Mouse (Mus musculus): ENCODE measurements around the gene 2900026A02Rik. TPM values are rescaled to one million over a fixed set of nuclear protein-coding genes. Genes with fewer than 3 reads are reported as not detected.

2900026A02Rik gene
- polyA plus RNA-seq, 1 experiment from 2014 or later = 7.2 TPM

DNA sequence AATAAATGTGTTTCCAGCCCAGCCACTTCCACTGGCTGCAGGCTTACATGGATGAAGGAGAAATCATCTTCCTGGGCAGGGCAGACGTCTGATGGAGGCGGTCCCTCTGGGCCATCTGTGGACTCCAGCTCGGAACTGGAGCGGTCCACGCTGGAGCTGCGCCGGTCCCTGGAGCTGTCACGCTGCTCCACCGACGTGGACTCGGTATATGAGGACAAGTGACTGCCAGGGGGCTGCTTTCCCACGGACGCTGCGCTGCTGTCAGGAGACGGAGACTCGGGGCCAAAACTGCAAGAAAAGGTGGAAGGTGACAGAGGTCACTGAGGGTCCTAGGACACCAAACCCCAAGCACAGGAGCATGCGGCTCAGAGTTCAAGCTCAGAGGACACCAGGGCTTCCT, 123.5 kb downstream of the 2900026A02Rik start:
- no peak overlapping the region for H3K9ac ChIP-seq
- H3K27me3 ChIP-seq = no peaks in the 10 kb centered on the region
- H3K4me2 ChIP-seq (replicated peaks) = no peak overlapping the region
- no peaks in the 10 kb centered on the region for H3K36me3 ChIP-seq
- no peaks in the 10 kb centered on the region for H3K4me1 ChIP-seq
- whole genome bisulfite sequencing = 89% methylated on average over 17 of the region's 17 CpGs
- no peak for ATAC-seq (ENCODE audit: low FRiP score, low read depth)
- no peaks in the 10 kb centered on the region for H3K9me3 ChIP-seq
- no peak overlapping the region for H3K27ac ChIP-seq
- H3K4me3 ChIP-seq = no peak overlapping the region

- Histone ChIP-seq H3K27ac (no peak overlapping the region), H3K4me1 (no peaks in the 10 kb centered on the region), H3K4me3 (no peak overlapping the region), H3K9me3 (no peaks in the 10 kb centered on the region), H3K27me3 (no peaks in the 10 kb centered on the region), H3K4me2 (replicated peaks) (no peak overlapping the region), H3K9ac (no peak overlapping the region), H3K36me3 (peaks cover 4% of the 10 kb centered on the region; the same call in 1 of the 2 replicates)
- WGBS = 92% methylated on average over 18 of the region's 18 CpGs
- no peak for ATAC-seq (ENCODE audit: low FRiP score, low read depth)
Observed at GRCm38 (mm10) chr5:113095456-113095855, 125.6 kb downstream of the 2900026A02Rik start.

DNA sequence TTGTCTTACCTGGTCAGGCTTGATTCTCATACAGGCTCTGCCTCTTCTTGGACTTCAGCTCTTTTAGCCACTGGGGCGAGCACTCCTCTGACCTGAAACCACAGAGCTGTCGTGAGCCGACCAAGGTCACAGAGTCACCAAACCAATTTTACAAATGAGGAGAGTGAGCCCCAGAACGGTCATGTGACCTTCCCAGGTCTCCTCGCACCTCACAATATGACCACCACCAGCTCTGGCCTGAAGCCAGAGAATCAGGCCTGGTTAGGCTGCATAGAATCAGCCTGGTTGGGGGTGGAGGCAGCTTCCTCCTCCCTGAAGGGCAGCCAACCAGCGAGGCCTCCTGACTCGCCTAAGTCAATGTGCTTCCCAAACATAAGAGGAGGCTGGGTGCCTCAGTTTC, 128.6 kb downstream of the 2900026A02Rik start:
- peaks cover 4% of the 10 kb centered on the region; the same call in 1 of the 2 replicates for H3K36me3 ChIP-seq
- H3K9me3 ChIP-seq = no peaks in the 10 kb centered on the region
- H3K4me1 ChIP-seq = no peaks in the 10 kb centered on the region
- ATAC-seq (ENCODE audit: low FRiP score, low read depth) = no peak
- H3K27ac ChIP-seq = no peak overlapping the region
- no peak overlapping the region for H3K4me3 ChIP-seq
- no peak overlapping the region; the same call in 1 of the 2 replicates for H3K9ac ChIP-seq
- 63% methylated on average over 7 of the region's 7 CpGs for WGBS
- no peak overlapping the region for H3K4me2 ChIP-seq (replicated peaks)
- H3K27me3 ChIP-seq = no peaks in the 10 kb centered on the region

- H3K36me3 ChIP-seq = peaks cover 4% of the 10 kb centered on the region; the same call in 1 of the 2 replicates
- H3K27ac ChIP-seq = no peak overlapping the region
- H3K4me2 ChIP-seq (replicated peaks) = no peak overlapping the region
- no peaks in the 10 kb centered on the region for H3K4me1 ChIP-seq
- no peak overlapping the region for H3K4me3 ChIP-seq
- H3K9ac ChIP-seq = no peak overlapping the region
- ATAC-seq (ENCODE audit: low FRiP score, low read depth) = no peak
- no peaks in the 10 kb centered on the region for H3K9me3 ChIP-seq
- 60% methylated on average over 5 of the region's 5 CpGs for WGBS
- H3K27me3 ChIP-seq = no peaks in the 10 kb centered on the region
Observed at GRCm38 (mm10) chr5:113091162-113091561, 129.9 kb downstream of the 2900026A02Rik start.

DNA sequence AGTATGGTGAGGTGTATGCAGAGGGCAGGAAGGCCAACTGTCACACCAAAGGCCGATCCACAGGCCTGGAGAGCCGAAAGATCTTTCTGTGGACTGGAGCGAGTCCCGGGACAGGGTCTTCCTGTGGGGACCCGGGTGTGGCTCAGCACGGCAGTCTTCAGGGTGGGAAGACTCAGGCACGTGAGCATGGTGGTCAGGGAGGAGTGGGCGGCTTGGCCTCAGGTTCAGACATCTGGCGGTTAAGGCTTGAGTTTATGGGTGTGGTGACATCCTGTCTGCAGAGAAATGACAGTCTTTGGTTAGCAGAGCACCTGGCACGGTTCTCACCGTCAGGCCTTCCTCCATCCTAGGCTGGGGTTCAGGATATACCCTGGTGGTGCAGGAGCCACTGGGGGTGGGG, 130.3 kb downstream of the 2900026A02Rik start:
- no peak overlapping the region for H3K4me2 ChIP-seq (replicated peaks)
- peaks cover 4% of the 10 kb centered on the region; the same call in 1 of the 2 replicates for H3K36me3 ChIP-seq
- H3K4me1 ChIP-seq = no peaks in the 10 kb centered on the region
- H3K9me3 ChIP-seq = no peaks in the 10 kb centered on the region
- H3K27me3 ChIP-seq = no peaks in the 10 kb centered on the region
- no peak overlapping the region for H3K9ac ChIP-seq
- no peak overlapping the region for H3K4me3 ChIP-seq
- ATAC-seq (ENCODE audit: low FRiP score, low read depth) = no peak
- WGBS = 85% methylated on average over 11 of the region's 11 CpGs
- H3K27ac ChIP-seq = no peak overlapping the region

- no peak overlapping the region for H3K4me2 ChIP-seq (replicated peaks)
- H3K4me3 ChIP-seq = no peak overlapping the region
- WGBS = 84% methylated on average over 24 of the region's 24 CpGs
- no peaks in the 10 kb centered on the region for H3K27me3 ChIP-seq
- no peak overlapping the region for H3K27ac ChIP-seq
- H3K36me3 ChIP-seq = peaks cover 4% of the 10 kb centered on the region; the same call in 1 of the 2 replicates
- no peak for ATAC-seq (ENCODE audit: low FRiP score, low read depth)
- H3K4me1 ChIP-seq = no peaks in the 10 kb centered on the region
- no peaks in the 10 kb centered on the region for H3K9me3 ChIP-seq
- H3K9ac ChIP-seq = no peak overlapping the region
Observed at GRCm38 (mm10) chr5:113090077-113090690, 130.9 kb downstream of the 2900026A02Rik start.

- ATAC-seq (ENCODE audit: low FRiP score, low read depth) = no peak
- Histone ChIP-seq H3K9me3 (no peaks in the 10 kb centered on the region), H3K9ac (no peak overlapping the region), H3K4me2 (replicated peaks) (no peak overlapping the region), H3K4me1 (no peaks in the 10 kb centered on the region), H3K27ac (no peak overlapping the region), H3K4me3 (no peak overlapping the region), H3K36me3 (peaks cover 4% of the 10 kb centered on the region; the same call in 1 of the 2 replicates), H3K27me3 (no peaks in the 10 kb centered on the region)
- 88% methylated on average over 2 of the region's 2 CpGs for WGBS
Observed at GRCm38 (mm10) chr5:113087465-113087864, 133.6 kb downstream of the 2900026A02Rik start.

DNA sequence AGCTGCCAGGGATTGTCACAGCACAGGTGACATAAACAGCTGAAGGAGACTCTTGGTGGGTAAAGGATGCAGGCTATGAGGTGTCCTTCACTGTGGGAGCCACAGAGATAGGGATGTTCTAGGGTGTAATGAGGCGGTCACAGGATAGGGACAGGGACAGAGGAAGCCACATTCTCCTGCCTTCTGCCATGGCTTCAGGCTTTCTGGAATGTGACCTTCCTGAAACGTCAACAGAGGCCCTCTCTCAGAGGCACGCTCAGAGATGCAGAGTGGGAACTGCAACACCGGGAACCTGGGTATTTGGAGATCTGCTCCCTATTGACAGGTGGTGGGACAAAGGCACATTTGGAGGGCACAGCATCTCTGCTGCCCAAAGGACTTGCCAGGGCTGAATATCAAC, 134.0 kb downstream of the 2900026A02Rik start:
- ATAC-seq (ENCODE audit: low FRiP score, low read depth) = no peak
- Histone ChIP-seq H3K27ac (no peak overlapping the region), H3K4me2 (replicated peaks) (no peak overlapping the region), H3K4me3 (no peak overlapping the region), H3K36me3 (peaks cover 4% of the 10 kb centered on the region; the same call in 1 of the 2 replicates), H3K4me1 (no peaks in the 10 kb centered on the region), H3K9ac (no peak overlapping the region), H3K9me3 (no peaks in the 10 kb centered on the region), H3K27me3 (no peaks in the 10 kb centered on the region)
- 66% methylated on average over 4 of the region's 4 CpGs for WGBS

DNA sequence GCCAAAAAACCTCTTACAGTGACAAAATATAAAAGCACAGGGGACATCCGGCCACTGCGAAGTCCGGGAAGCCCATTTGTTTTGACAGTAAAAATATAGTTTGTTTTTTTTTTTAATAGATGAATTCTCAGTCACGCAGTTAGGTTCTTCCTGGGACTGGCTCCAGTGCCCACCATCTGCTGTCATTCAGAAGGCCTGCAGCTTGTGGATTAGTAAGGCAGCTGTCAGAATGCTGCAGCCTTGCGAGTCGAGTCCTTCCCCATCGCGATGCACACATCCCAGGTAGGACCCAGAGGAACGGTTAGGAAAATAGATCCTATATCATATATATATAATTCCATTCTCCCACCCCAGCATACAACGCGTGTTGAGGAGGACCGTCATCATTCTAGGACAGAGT, 134.6 kb downstream of the 2900026A02Rik start:
- Histone ChIP-seq H3K4me2 (replicated peaks) (no peak overlapping the region), H3K27me3 (no peaks in the 10 kb centered on the region), H3K9ac (no peak overlapping the region), H3K9me3 (no peaks in the 10 kb centered on the region), H3K36me3 (peaks cover 1% of the 10 kb centered on the region; the same call in 1 of the 2 replicates), H3K27ac (no peak overlapping the region), H3K4me3 (no peak overlapping the region), H3K4me1 (no peaks in the 10 kb centered on the region)
- no peak for ATAC-seq (ENCODE audit: low FRiP score, low read depth)
- 85% methylated on average over 12 of the region's 12 CpGs for WGBS

DNA sequence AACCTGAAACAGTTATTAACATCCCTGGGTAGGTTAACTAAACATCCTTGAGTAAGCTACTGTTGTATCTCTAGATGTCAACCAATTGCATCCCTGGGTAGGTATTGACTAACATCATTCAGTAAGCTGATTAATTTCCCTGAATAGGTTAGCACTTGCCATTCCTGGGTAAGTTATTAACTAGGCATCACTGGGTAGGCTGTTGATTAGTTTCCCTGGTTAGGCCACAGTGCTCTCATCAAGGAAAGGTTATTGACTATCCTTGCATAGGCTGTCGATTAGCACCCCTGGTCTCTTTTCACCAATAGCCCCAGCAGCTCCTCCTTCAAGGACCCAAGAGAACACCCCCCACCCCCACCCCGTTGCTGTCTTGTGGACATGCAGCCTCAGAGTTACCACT, 135.1 kb downstream of the 2900026A02Rik start:
- Histone ChIP-seq H3K9ac (no peak overlapping the region), H3K4me1 (no peaks in the 10 kb centered on the region), H3K4me3 (no peak overlapping the region), H3K4me2 (replicated peaks) (no peak overlapping the region), H3K36me3 (no peaks in the 10 kb centered on the region; the same call in 1 of the 2 replicates), H3K27ac (no peak overlapping the region), H3K27me3 (no peaks in the 10 kb centered on the region), H3K9me3 (no peaks in the 10 kb centered on the region)
- 62% methylated on average over 2 of the region's 2 CpGs for WGBS
- ATAC-seq (ENCODE audit: low FRiP score, low read depth) = no peak

GRCm38 (mm10) chr5:113084309-113084708, 136.7 kb downstream of the 2900026A02Rik start:
- WGBS = 83% methylated on average over 2 of the region's 2 CpGs
- Histone ChIP-seq H3K9me3 (no peaks in the 10 kb centered on the region), H3K27me3 (no peaks in the 10 kb centered on the region)

DNA sequence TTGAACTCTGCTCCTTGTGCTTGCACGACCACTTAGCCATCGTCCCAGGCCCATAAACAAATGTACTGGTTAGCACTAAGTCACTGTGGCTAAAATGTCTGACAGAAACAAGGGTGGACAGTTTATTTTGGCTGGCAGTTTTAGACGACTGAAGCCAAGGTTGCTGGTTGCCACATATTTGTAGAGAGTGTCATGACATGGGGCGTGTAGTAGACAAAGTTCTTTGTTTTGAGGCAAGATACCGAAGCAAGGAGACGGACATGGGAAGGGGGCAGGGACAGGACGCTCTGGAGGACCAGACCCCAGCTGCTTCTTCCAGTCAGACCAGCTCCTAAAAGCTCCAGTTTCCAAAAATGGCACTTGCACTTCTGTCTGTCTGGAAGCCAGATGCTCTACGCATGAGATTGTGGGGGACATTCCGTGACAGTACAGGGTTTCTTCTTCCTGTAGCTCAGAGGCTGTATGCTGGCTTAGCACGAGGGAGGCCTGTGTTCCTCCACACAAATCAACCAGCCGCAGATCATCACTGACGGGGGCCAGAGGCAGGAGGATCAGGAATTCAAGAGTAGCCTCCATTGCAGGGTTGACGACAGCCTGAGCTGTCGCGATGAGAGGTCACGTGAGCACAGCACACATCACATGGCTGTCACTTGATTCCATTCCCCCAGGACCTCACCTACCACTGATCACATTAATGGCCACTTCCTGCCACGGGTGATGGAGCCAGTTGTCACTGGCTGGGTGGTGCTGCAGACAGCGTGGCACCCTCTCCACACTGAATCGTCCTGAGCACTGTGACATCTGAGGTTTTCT, 138.5 kb downstream of the 2900026A02Rik start:
- Histone ChIP-seq H3K9me3 (no peaks in the 10 kb centered on the region), H3K36me3 (no peaks in the 10 kb centered on the region), H3K27ac (no peak overlapping the region), H3K27me3 (no peaks in the 10 kb centered on the region), H3K4me2 (replicated peaks) (no peak overlapping the region), H3K9ac (no peak overlapping the region), H3K4me1 (no peaks in the 10 kb centered on the region), H3K4me3 (no peak overlapping the region)
- ATAC-seq (ENCODE audit: low FRiP score, low read depth) = no peak
- WGBS = 61% methylated on average over 19 of the region's 19 CpGs

More at GRCm38 (mm10) chr5:113084309-113084708, 136.7 kb downstream of the 2900026A02Rik start:
- Histone ChIP-seq H3K4me3 (no peak overlapping the region), H3K9ac (no peak overlapping the region), H3K4me1 (no peaks in the 10 kb centered on the region), H3K27ac (no peak overlapping the region), H3K36me3 (no peaks in the 10 kb centered on the region; the same call in 1 of the 2 replicates), H3K4me2 (replicated peaks) (no peak overlapping the region)
- ATAC-seq (ENCODE audit: low FRiP score, low read depth) = no peak
